Mouse (Mus musculus) C2C12 (cell line): ENCODE results near the gene Gm30302.

Experiments
- CTCF ChIP-seq: IDR thresholded peaks from one replicate; pipeline ENCODE4 v1.5.1; 2011; ENCODE audit not compliant: control insufficient read depth, insufficient read depth, insufficient read length
- MAX ChIP-seq: IDR thresholded peaks from one replicate; pipeline ENCODE4 v1.6.1; 2011; ENCODE audit warnings: mild to moderate bottlenecking, control low read depth
- MYOD1 ChIP-seq: IDR thresholded peaks from one replicate; pipeline ENCODE4 v1.6.1; 2011; ENCODE audit warnings: low read depth; ENCODE audit not compliant: control insufficient read depth, insufficient read length
- MYOG ChIP-seq: IDR thresholded peaks from one replicate; pipeline ENCODE4 v1.6.1; 2011; ENCODE audit not compliant: control insufficient read depth, insufficient read length; ENCODE audit errors: extremely low read depth
- USF1 ChIP-seq: IDR thresholded peaks from one replicate; pipeline ENCODE4 v1.6.1; 2011; ENCODE audit warnings: low read depth, mild to moderate bottlenecking, control low read depth, moderate library complexity

- TF ChIP-seq CTCF (no peak), USF1 (no peak), MAX (no peak), MYOG (no peak), MYOD1 (no peak)
Measured at GRCm38 (mm10) chr13:49738011-49738410, 60.8 kb downstream of the Gm30302 start.
